Mouse (Mus musculus) embryonic fibroblast, embryonic 13.5 days (primary cell): ENCODE data around the gene Cntn2.

ENCODE experiments used
- CTCF ChIP-seq: IDR thresholded peaks from 2 replicates; pipeline ENCODE4 v1.5.1; 2011; ENCODE audit warnings: mild to moderate bottlenecking, control low read depth, low read length, moderate library complexity, borderline replicate concordance; ENCODE audit not compliant: insufficient read depth
- POLR2A ChIP-seq: IDR thresholded peaks from 2 replicates; pipeline ENCODE4 v1.6.1; 2011; ENCODE audit warnings: low read depth, mild to moderate bottlenecking, control low read depth, low read length, moderate library complexity

DNA sequence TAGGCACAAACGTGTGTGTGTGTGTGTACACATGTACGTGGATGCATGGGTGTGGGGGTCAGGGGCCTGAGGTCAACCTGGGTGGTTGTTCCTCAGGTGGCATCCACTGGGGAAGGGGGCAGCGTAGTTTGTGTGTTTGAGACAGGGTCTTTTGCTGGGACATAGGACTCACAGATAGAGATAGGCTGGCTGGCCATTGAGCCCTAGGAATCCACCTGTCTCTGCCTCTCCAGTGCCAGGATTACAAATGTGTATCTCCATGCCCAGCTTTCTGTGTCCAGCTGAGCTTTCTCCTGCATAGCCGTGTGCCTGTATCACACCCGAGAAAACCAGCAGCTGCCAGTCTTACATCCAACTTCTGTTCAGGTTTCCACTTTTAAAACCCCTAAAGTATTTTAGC is 33.3 kb downstream of the Cntn2 start:
- TF ChIP-seq CTCF (no peak), POLR2A (no peak)
